Mouse (Mus musculus): ENCODE measurements around the gene Mmd. TPM values are rescaled to one million over a fixed set of nuclear protein-coding genes. Genes with fewer than 3 reads are reported as not detected.

Mmd gene
- polyA plus RNA-seq, 1 experiment from 2014 or later = 44.5 TPM

DNA sequence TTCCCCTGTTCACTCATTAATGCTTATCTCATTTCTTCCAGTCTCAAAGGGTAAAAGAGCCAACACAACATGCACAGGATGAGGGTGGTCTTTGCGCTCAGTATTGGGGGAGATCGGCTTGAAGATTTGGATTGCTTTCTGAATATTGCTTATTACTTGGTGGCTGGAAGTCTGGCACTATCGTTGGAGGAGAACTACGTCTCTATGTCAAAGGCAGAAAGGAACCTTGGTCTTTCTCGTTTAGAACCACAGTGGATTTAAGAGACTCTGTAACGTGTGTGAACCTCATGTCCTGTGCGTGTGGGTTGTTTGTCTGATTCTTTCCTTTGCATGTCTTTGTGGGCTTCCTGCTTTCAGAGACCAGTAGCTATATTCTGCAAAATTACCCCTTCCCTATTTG lies 1.5 kb downstream of the Mmd start:
- H3K27ac ChIP-seq = no peak overlapping the region
- H3K27me3 ChIP-seq = no peaks in the 10 kb centered on the region
- no peaks in the 10 kb centered on the region for H3K36me3 ChIP-seq
- ATAC-seq (ENCODE audit: insufficient number of reproducible peaks, insufficient read depth, low FRiP score, low TSS enrichment) = no peak
- H3K9me3 ChIP-seq = no peaks in the 10 kb centered on the region
- peak overlapping the region; percentile 84 for H3K4me2 ChIP-seq (replicated peaks)
- H3K4me1 ChIP-seq = peaks cover 22% of the 10 kb centered on the region
- 67% methylated on average over 7 of the region's 7 CpGs for WGBS
- H3K4me3 ChIP-seq = peak overlapping the region; percentile 87
- H3K9ac ChIP-seq = peak overlapping the region; percentile 89; the same call in 1 of the 2 replicates

DNA sequence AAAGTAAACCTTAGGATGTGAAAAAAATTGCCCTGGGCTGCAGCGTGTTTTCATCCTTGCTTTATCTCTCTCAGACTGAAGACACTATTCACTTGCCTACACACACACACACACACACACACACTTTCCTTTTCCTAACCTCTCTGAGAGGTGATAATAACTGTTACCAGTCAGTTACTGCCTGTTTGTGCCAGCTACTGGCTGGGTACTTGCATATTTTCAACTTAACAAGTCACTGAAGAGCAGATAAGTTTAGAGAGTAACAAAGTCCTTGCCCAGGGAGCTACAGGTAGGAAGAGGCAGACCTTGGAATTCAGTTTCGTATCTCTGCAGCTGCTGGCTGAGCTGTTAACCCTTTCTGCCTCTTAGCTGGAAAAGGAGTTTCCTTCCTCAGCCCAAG lies 2.7 kb downstream of the Mmd start:
- Histone ChIP-seq H3K27me3 (no peaks in the 10 kb centered on the region), H3K9me3 (no peaks in the 10 kb centered on the region), H3K27ac (no peak overlapping the region), H3K4me3 (no peak overlapping the region), H3K4me1 (peaks cover 30% of the 10 kb centered on the region), H3K36me3 (no peaks in the 10 kb centered on the region), H3K4me2 (replicated peaks) (no peak overlapping the region), H3K9ac (no peak overlapping the region)
- WGBS = 39% methylated on average over 2 of the region's 2 CpGs
- no peak for ATAC-seq (ENCODE audit: insufficient number of reproducible peaks, insufficient read depth, low FRiP score, low TSS enrichment)

DNA sequence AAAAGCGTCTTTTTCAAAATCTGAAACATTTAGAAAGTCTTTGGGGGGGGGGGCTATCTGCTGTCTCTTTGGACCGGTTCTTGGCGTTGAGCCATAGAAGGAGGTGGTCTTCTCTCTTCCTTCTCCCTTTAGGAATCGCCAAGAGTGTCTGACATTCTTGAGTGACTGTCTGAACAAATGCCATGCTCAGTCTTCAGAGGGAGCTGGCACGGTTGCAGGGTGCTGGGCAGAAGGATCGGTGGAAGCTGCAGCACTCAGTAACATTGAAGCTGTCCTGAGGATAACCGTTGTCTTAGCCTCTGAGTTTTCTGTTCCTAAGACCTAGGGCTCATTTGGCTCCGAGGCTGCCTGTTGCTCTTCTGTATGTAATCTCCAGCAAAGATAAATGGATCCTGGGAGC lies 3.1 kb downstream of the Mmd start:
- no peak overlapping the region for H3K4me3 ChIP-seq
- no peaks in the 10 kb centered on the region for H3K9me3 ChIP-seq
- H3K4me1 ChIP-seq = peaks cover 30% of the 10 kb centered on the region
- no peaks in the 10 kb centered on the region for H3K36me3 ChIP-seq
- no peak overlapping the region for H3K9ac ChIP-seq
- ATAC-seq (ENCODE audit: insufficient number of reproducible peaks, insufficient read depth, low FRiP score, low TSS enrichment) = no peak
- 76% methylated on average over 8 of the region's 8 CpGs for WGBS
- no peak overlapping the region for H3K4me2 ChIP-seq (replicated peaks)
- H3K27ac ChIP-seq = no peak overlapping the region
- H3K27me3 ChIP-seq = no peaks in the 10 kb centered on the region

DNA sequence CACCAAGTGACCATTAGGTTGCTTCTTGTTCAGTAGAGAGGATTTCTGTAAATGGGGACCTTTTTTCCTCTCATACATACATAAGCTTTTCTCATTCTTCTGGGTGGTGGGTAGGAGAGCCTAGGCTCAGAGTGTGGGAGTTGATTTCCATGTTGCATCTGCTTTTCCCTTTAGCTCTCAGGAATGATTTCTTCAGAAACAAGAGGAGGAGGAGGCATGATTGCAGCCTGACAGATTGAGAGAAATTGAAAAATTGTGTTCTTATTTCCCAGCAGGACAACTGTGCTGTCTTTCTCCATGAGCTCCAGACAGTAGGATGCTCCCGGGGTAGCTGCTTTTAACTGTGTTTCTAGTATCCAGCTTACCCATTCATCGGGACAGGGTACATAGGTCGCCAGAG lies 5.3 kb downstream of the Mmd start:
- Histone ChIP-seq H3K27me3 (no peaks in the 10 kb centered on the region), H3K4me2 (replicated peaks) (no peak overlapping the region), H3K4me3 (no peak overlapping the region), H3K36me3 (no peaks in the 10 kb centered on the region; the same call in 1 of the 2 replicates), H3K4me1 (peaks cover 36% of the 10 kb centered on the region), H3K9ac (no peak overlapping the region), H3K9me3 (no peaks in the 10 kb centered on the region), H3K27ac (no peak overlapping the region)
- 91% methylated on average over 3 of the region's 3 CpGs for WGBS
- ATAC-seq (ENCODE audit: insufficient number of reproducible peaks, insufficient read depth, low FRiP score, low TSS enrichment) = no peak

DNA sequence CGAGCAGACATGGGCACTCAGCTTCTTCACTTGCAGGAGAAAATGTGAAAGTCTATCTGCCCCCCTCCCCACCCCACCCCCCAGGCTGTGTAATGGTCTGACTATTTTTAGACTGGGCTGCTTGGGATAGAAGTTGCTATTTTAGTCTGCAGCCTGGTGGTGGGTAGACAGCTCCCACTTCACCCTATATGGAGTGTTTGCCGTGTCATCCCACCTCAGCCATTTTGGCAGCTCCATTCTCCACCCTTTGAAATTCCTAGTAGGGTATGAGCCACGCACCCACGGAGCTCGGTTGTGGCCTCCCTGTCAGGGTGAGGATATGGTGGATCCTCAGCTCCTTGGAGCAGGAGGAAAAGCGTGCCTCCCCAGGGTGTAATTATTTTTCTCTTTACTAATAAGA lies 6.4 kb downstream of the Mmd start:
- Histone ChIP-seq H3K27ac (0 out of 2 replicates have a peak overlapping the region, but pooled peaks have one; percentile 23), H3K9me3 (no peaks in the 10 kb centered on the region), H3K27me3 (no peaks in the 10 kb centered on the region), H3K4me1 (peaks cover 30% of the 10 kb centered on the region), H3K9ac (no peak overlapping the region), H3K36me3 (peaks cover 11% of the 10 kb centered on the region), H3K4me3 (no peak overlapping the region), H3K4me2 (replicated peaks) (no peak overlapping the region)
- ATAC-seq (ENCODE audit: insufficient number of reproducible peaks, insufficient read depth, low FRiP score, low TSS enrichment) = 0 out of 2 replicates have a peak, but pooled peaks have one; percentile 47
- 75% methylated on average over 6 of the region's 6 CpGs for WGBS

DNA sequence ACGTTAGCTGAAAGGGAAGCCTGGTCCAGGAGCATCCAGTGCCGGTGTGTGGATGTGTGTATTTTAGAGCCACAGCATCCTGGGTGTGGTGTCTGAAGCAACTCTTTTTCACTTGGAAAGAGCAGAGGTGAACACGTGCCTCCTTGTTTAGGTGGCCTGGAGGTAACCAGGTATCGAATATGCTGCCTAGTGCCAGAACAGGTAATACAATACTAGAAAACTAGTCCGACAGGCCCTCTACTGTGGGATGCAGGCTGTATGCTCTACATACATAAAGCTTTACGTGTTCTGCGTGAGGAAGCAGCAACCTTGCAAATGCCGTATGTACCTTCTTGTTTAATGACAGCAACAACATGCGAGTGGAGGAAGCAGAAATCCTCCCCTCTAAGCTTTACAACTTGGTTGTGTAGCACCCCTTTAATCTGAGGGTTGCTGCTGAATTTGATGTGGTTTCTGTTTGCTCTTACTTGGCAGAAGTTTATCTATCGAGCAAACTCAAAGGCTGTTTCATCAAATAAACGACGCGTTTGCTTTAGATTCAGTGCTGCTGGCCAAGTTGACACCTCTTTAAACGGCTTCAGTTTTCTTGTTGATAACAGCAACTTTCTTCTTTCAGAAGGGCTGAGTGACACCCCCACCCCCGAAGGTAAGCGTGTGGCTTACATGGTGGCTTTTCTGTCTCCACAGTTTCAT lies 7.7 kb downstream of the Mmd start:
- peaks cover 28% of the 10 kb centered on the region for H3K4me1 ChIP-seq
- no peak for ATAC-seq (ENCODE audit: insufficient number of reproducible peaks, insufficient read depth, low FRiP score, low TSS enrichment)
- no peak overlapping the region for H3K27ac ChIP-seq
- no peak overlapping the region for H3K4me3 ChIP-seq
- no peaks in the 10 kb centered on the region for H3K27me3 ChIP-seq
- 80% methylated on average over 16 of the region's 16 CpGs for WGBS
- H3K9ac ChIP-seq = no peak overlapping the region
- H3K36me3 ChIP-seq = peaks cover 22% of the 10 kb centered on the region
- no peaks in the 10 kb centered on the region for H3K9me3 ChIP-seq
- H3K4me2 ChIP-seq (replicated peaks) = no peak overlapping the region

DNA sequence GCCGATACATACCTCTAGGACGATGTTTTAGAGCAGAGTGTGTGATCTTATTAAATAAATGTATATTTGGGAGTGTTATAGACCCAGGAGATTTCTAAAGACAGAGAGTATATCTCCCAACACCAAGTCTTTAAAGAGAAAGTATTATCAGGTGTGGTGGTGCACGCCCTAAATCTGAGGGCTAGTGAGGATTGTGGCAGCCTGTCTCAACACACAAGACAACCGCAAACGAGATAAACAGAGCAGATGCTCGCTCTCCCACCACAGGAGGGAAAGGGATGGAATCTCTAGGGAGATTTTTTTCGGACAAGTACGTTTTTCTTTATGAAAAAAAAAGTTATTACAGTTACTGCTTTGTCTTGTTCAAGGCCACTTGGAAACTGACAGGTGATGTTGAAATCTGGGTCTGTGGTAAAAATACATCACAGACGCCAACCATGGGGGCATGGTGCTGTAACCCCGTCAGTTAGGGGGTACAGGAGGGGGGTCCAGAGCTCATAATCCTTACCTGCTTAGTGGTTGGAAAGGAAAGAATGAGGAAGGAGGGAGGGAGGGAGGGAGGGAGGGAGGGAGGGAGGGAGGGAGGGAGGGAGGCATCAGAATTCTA lies 9.2 kb downstream of the Mmd start:
- Histone ChIP-seq H3K4me1 (peaks cover 21% of the 10 kb centered on the region), H3K9ac (no peak overlapping the region), H3K9me3 (no peaks in the 10 kb centered on the region), H3K27ac (no peak overlapping the region), H3K4me2 (replicated peaks) (no peak overlapping the region), H3K36me3 (peaks cover 37% of the 10 kb centered on the region), H3K4me3 (no peak overlapping the region), H3K27me3 (no peaks in the 10 kb centered on the region)
- WGBS = 65% methylated on average over 10 of the region's 10 CpGs
- ATAC-seq (ENCODE audit: insufficient number of reproducible peaks, insufficient read depth, low FRiP score, low TSS enrichment) = no peak

DNA sequence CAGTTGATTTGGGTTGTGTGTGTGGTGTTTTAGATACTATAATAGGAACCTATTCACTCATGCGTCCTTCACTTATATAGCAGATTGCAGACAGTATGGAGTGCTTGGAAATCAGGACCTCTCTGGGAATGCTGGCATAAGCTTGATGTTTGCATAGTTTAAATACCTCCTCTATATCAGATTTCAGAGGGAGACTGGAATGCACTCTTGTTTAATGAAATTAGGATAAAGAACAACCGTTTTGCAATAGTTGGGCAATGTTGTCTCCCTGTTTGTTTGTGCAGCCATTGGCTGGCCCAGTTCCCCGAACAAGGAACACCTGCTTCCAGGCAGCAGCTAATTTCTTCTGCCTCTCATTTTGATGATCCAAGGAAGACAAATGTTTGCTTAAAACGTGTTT lies 9.8 kb downstream of the Mmd start:
- Histone ChIP-seq H3K36me3 (peaks cover 40% of the 10 kb centered on the region), H3K4me3 (no peak overlapping the region), H3K27me3 (no peaks in the 10 kb centered on the region), H3K4me2 (replicated peaks) (no peak overlapping the region), H3K4me1 (peaks cover 24% of the 10 kb centered on the region), H3K9ac (no peak overlapping the region), H3K9me3 (no peaks in the 10 kb centered on the region), H3K27ac (no peak overlapping the region)
- WGBS = 18% methylated on average over 4 of the region's 4 CpGs
- ATAC-seq (ENCODE audit: insufficient number of reproducible peaks, insufficient read depth, low FRiP score, low TSS enrichment) = no peak

DNA sequence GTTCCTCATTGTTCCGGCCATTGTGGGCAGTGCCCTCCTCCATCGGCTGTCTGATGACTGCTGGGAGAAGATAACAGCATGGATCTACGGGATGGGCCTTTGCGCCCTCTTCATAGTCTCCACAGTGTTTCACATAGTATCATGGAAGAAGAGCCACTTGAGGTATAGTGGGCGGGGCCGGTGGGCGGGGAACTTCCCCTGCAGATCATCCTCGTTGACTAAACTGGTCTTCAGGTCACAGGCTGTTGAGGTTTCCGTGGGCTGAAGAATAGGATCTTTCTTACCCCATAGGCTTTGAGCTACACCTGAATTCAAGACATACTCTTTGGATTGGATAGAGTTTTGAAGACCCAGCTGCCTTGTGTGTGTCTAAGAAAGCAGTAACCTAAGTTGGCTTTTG lies 10.6 kb downstream of the Mmd start:
- 86% methylated on average over 9 of the region's 9 CpGs for WGBS
- Histone ChIP-seq H3K4me1 (peaks cover 27% of the 10 kb centered on the region), H3K27ac (no peak overlapping the region), H3K27me3 (no peaks in the 10 kb centered on the region), H3K36me3 (peaks cover 43% of the 10 kb centered on the region), H3K9me3 (no peaks in the 10 kb centered on the region), H3K9ac (no peak overlapping the region), H3K4me2 (replicated peaks) (no peak overlapping the region), H3K4me3 (no peak overlapping the region)
- no peak for ATAC-seq (ENCODE audit: insufficient number of reproducible peaks, insufficient read depth, low FRiP score, low TSS enrichment)

DNA sequence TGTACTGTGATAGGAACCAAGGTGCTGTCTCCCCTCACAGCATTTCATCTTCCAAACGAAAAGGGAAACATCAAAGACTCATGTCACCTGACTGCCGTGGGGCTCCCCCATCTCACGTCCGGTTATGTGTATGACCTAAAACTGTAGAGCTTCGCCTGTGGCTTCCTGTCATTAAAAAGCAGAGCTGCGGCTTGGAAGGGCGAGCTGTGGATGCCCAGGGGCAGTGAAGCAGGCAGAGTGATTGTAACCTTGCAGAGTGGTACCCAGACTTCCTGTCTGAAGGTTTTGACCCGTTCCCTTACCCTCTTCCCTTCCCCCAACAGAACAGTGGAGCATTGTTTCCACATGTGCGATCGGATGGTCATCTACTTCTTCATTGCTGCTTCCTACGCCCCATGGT lies 14.9 kb downstream of the Mmd start:
- H3K4me3 ChIP-seq = no peak overlapping the region
- no peaks in the 10 kb centered on the region for H3K9me3 ChIP-seq
- no peaks in the 10 kb centered on the region for H3K27me3 ChIP-seq
- no peak overlapping the region for H3K9ac ChIP-seq
- ATAC-seq (ENCODE audit: insufficient number of reproducible peaks, insufficient read depth, low FRiP score, low TSS enrichment) = no peak
- H3K27ac ChIP-seq = no peak overlapping the region
- H3K4me2 ChIP-seq (replicated peaks) = no peak overlapping the region
- peaks cover 14% of the 10 kb centered on the region for H3K4me1 ChIP-seq
- 33% methylated on average over 11 of the region's 11 CpGs for WGBS
- H3K36me3 ChIP-seq = peaks cover 48% of the 10 kb centered on the region

DNA sequence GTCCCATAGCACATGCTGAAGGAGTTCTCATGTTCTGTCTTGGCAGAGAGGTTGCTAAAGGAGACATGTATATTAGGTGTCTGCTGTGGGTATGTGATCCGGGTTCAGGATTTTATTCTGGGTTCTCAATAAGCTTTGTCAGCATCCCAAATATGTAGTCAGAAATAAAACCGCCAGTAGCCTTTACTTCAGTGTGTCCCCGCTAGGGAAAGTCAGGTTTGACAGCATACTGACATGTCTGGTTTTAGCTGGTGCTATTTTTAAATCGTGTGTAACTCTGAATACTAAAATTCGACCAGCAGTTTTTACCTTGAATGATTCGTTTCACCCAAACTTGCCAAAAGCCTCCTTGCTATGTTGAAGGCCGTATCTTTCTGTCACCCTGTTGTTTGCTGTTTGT lies 16.3 kb downstream of the Mmd start:
- H3K9me3 ChIP-seq = no peaks in the 10 kb centered on the region
- no peaks in the 10 kb centered on the region for H3K27me3 ChIP-seq
- H3K9ac ChIP-seq = no peak overlapping the region
- no peak overlapping the region for H3K4me3 ChIP-seq
- no peak overlapping the region for H3K27ac ChIP-seq
- H3K4me1 ChIP-seq = peaks cover 17% of the 10 kb centered on the region
- WGBS = 86% methylated on average over 7 of the region's 7 CpGs
- H3K4me2 ChIP-seq (replicated peaks) = no peak overlapping the region
- ATAC-seq (ENCODE audit: insufficient number of reproducible peaks, insufficient read depth, low FRiP score, low TSS enrichment) = no peak
- peaks cover 39% of the 10 kb centered on the region for H3K36me3 ChIP-seq

DNA sequence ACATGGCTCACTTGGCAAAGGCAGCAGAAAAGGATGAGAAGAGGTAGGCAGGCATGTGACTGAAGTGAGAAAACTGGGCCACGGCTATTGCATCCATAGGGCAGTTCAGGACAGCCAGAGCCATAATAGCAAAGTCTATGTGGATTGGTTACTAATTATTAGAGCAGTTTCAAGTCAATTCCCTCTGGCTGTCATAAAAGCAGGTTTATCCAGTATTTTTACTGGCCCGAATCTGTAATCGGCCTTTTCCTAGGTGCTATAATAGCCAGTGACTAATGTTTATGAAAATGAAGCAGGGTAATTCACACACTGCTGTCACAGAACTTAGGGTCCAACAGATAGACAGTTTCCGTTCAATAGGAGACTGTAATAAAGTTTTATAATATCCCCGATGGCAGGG lies 19.7 kb downstream of the Mmd start:
- Histone ChIP-seq H3K9ac (no peak overlapping the region), H3K27me3 (no peaks in the 10 kb centered on the region), H3K4me2 (replicated peaks) (no peak overlapping the region), H3K9me3 (no peaks in the 10 kb centered on the region), H3K4me3 (no peak overlapping the region), H3K36me3 (peaks cover 29% of the 10 kb centered on the region), H3K27ac (no peak overlapping the region), H3K4me1 (peaks cover 15% of the 10 kb centered on the region)
- 84% methylated on average over 5 of the region's 5 CpGs for WGBS
- no peak for ATAC-seq (ENCODE audit: insufficient number of reproducible peaks, insufficient read depth, low FRiP score, low TSS enrichment)
